Mouse (Mus musculus) midbrain, embryonic 14.5 days (tissue): Measurements from ENCODE around the gene Gm21981. TPM values are rescaled to one million over a fixed set of nuclear protein-coding genes. Genes with fewer than 3 reads are reported as not detected.
A peak's percentile ranks its signal among the peaks of the same experiment; 100 is the strongest.

Source experiments
- ATAC-seq: fragments of 200-750 bp; cut with Nextera tagmentation; 2 replicates; pipeline ENCODE4 v1.8.0; 2017; ENCODE audit warnings: moderate number of reproducible peaks, moderate library complexity; ENCODE audit not compliant: low FRiP score, low TSS enrichment
- DNase-seq: peaks from one replicate; pipeline ENCODE4 v3.0.0-alpha.2; 2015
- H3K27ac ChIP-seq: fragments of 300-500 bp; sonication (generic); replicated peaks from 2 replicates; pipeline ENCODE4 v1.5.1; 2014; ENCODE audit warnings: mild to moderate bottlenecking, low read depth, low read length, moderate library complexity
- H3K27me3 ChIP-seq: fragments of 300-500 bp; sonication (generic); 2 replicates; pipeline ENCODE4 v1.6.1; 2014; ENCODE audit warnings: low read length, control low read depth, mixed read lengths; ENCODE audit not compliant: control insufficient read depth, insufficient read depth
- H3K36me3 ChIP-seq: fragments of 300-500 bp; sonication (generic); 2 replicates; pipeline ENCODE4 v1.6.1; 2014; ENCODE audit warnings: low read length, control low read depth; ENCODE audit not compliant: control insufficient read depth, insufficient read depth
- H3K4me1 ChIP-seq: fragments of 300-500 bp; sonication (generic); 2 replicates; pipeline ENCODE4 v1.6.1; 2014; ENCODE audit warnings: mild to moderate bottlenecking, antibody characterized with exemption, low read length, control low read depth; ENCODE audit not compliant: control insufficient read depth, insufficient read depth
- H3K4me2 ChIP-seq: fragments of 300-500 bp; sonication (generic); 2 replicates; pipeline ENCODE4 v1.6.1; 2014; ENCODE audit warnings: mild to moderate bottlenecking, low read length, moderate library complexity
- H3K4me3 ChIP-seq: fragments of 300-500 bp; sonication (generic); replicated peaks from 2 replicates; pipeline ENCODE4 v1.5.1; 2014; ENCODE audit warnings: low read depth, low read length
- H3K9ac ChIP-seq: fragments of 300-500 bp; sonication (generic); replicated peaks from 2 replicates; pipeline ENCODE4 v1.6.1; 2014; ENCODE audit warnings: mild to moderate bottlenecking, low read length, moderate library complexity
- H3K9me3 ChIP-seq: fragments of 300-500 bp; sonication (generic); 2 replicates; pipeline ENCODE4 v1.6.1; 2016; ENCODE audit warnings: low read length, control low read depth, mixed read lengths; ENCODE audit not compliant: control insufficient read depth
- WGBS: fragments of 180-500 bp; shearing (Covaris S2); extraction: QIAGEN DNeasy Blood & Tissue Kit; methylation state at CpG from one replicate; pipeline ENCODE4 v1.1.7; 2014; 5-methylcytosine and 5-hydroxymethylcytosine counted together
- polyA plus RNA-seq: library from polyadenylated mRNA; unstranded; fragments of >200 nt; fragmentation: Nextera tagmentation; extraction: Ambion mirVana; gene quantifications from 2 replicates; pipeline ENCODE4 v1.2.1, GENCODE M21; 2014

The Gm21981 gene
- polyA plus RNA-seq, 1 experiment from 2014 or later, result 5.4 TPM

GRCm38 (mm10) chr17:47707961-47708360 lies 13.7 kb upstream of the Gm21981 start:
- H3K4me1 ChIP-seq, result no peaks in the 10 kb centered on the region
- H3K9ac ChIP-seq, result no peak overlapping the region
- ATAC-seq (no peak), DNase-seq (no peak)
- 0 out of 2 replicates have a peak, but pooled peaks cover under 1% of the 10 kb centered on the region for H3K27me3 ChIP-seq
- H3K36me3 ChIP-seq, result peaks cover 17% of the 10 kb centered on the region
- no peak overlapping the region for H3K27ac ChIP-seq
- 88% methylated on average over 3 of the region's 3 CpGs for WGBS
- no peak overlapping the region for H3K4me3 ChIP-seq
- no peak overlapping the region for H3K4me2 ChIP-seq
- H3K9me3 ChIP-seq, result no peaks in the 10 kb centered on the region

GRCm38 (mm10) chr17:47706196-47706595 lies 11.9 kb upstream of the Gm21981 start:
- ATAC-seq (no peak), DNase-seq (no peak)
- H3K27me3 ChIP-seq, result 0 out of 2 replicates have a peak, but pooled peaks cover 3% of the 10 kb centered on the region
- peaks cover 35% of the 10 kb centered on the region for H3K36me3 ChIP-seq
- no peak overlapping the region for H3K9ac ChIP-seq
- no peak overlapping the region for H3K4me3 ChIP-seq
- H3K9me3 ChIP-seq, result no peaks in the 10 kb centered on the region
- H3K4me2 ChIP-seq, result no peak overlapping the region
- no peaks in the 10 kb centered on the region for H3K4me1 ChIP-seq
- no peak overlapping the region for H3K27ac ChIP-seq
- WGBS, result 81% methylated on average over 1 of the region's 1 CpGs

GRCm38 (mm10) chr17:47704692-47705091 lies 10.4 kb upstream of the Gm21981 start:
- no peak overlapping the region for H3K4me2 ChIP-seq
- no peak for DNase-seq
- H3K27ac ChIP-seq, result no peak overlapping the region
- H3K9ac ChIP-seq, result no peak overlapping the region
- WGBS, result 96% methylated on average over 4 of the region's 4 CpGs
- ATAC-seq, result no peak
- 0 out of 2 replicates have a peak, but pooled peaks cover 3% of the 10 kb centered on the region for H3K27me3 ChIP-seq
- H3K4me1 ChIP-seq, result no peaks in the 10 kb centered on the region
- H3K9me3 ChIP-seq, result no peaks in the 10 kb centered on the region
- H3K4me3 ChIP-seq, result no peak overlapping the region
- H3K36me3 ChIP-seq, result peaks cover 43% of the 10 kb centered on the region

GRCm38 (mm10) chr17:47703556-47703955 lies 9.3 kb upstream of the Gm21981 start:
- H3K9me3 ChIP-seq, result no peaks in the 10 kb centered on the region
- H3K36me3 ChIP-seq, result peaks cover 52% of the 10 kb centered on the region
- no peak overlapping the region for H3K4me2 ChIP-seq
- DNase-seq, result no peak
- H3K9ac ChIP-seq, result no peak overlapping the region
- 0 out of 2 replicates have a peak, but pooled peaks cover 3% of the 10 kb centered on the region for H3K27me3 ChIP-seq
- no peaks in the 10 kb centered on the region for H3K4me1 ChIP-seq
- no peak for ATAC-seq
- H3K4me3 ChIP-seq, result no peak overlapping the region
- no peak overlapping the region for H3K27ac ChIP-seq
- 37% methylated on average over 20 of the region's 20 CpGs for WGBS

- no peak for DNase-seq
- Histone ChIP-seq H3K36me3 (peaks cover 52% of the 10 kb centered on the region), H3K27me3 (0 out of 2 replicates have a peak, but pooled peaks cover 3% of the 10 kb centered on the region), H3K4me1 (no peaks in the 10 kb centered on the region), H3K9me3 (no peaks in the 10 kb centered on the region), H3K4me3 (no peak overlapping the region), H3K27ac (no peak overlapping the region), H3K9ac (no peak overlapping the region), H3K4me2 (no peak overlapping the region)
- ATAC-seq, result no peak
- WGBS, result 58% methylated on average over 28 of the region's 28 CpGs
These were observed 8.5 kb upstream of the Gm21981 start for GRCm38 (mm10) chr17:47702548-47703345.

- H3K9me3 ChIP-seq, result no peaks in the 10 kb centered on the region
- H3K4me1 ChIP-seq, result no peaks in the 10 kb centered on the region
- peaks cover 52% of the 10 kb centered on the region for H3K36me3 ChIP-seq
- H3K9ac ChIP-seq, result no peak overlapping the region
- no peak overlapping the region for H3K27ac ChIP-seq
- no peak for ATAC-seq
- H3K4me3 ChIP-seq, result no peak overlapping the region
- WGBS, result 72% methylated on average over 9 of the region's 9 CpGs
- H3K27me3 ChIP-seq, result 0 out of 2 replicates have a peak, but pooled peaks cover 3% of the 10 kb centered on the region
- DNase-seq, result peak; percentile 39
- no peak overlapping the region for H3K4me2 ChIP-seq
These were observed 7.5 kb upstream of the Gm21981 start for GRCm38 (mm10) chr17:47701793-47702192.

GRCm38 (mm10) chr17:47699055-47699454 lies 4.8 kb upstream of the Gm21981 start:
- Histone ChIP-seq H3K4me1 (0 out of 2 replicates have a peak, but pooled peaks cover 7% of the 10 kb centered on the region), H3K4me3 (no peak overlapping the region), H3K4me2 (no peak overlapping the region), H3K9ac (no peak overlapping the region), H3K36me3 (peaks cover 46% of the 10 kb centered on the region), H3K27ac (no peak overlapping the region), H3K27me3 (0 out of 2 replicates have a peak, but pooled peaks cover 3% of the 10 kb centered on the region), H3K9me3 (no peaks in the 10 kb centered on the region)
- DNase-seq, result no peak
- WGBS, result 85% methylated on average over 2 of the region's 2 CpGs
- no peak for ATAC-seq

GRCm38 (mm10) chr17:47698156-47698555 lies 3.9 kb upstream of the Gm21981 start:
- Histone ChIP-seq H3K9ac (no peak overlapping the region), H3K4me2 (no peak overlapping the region), H3K27me3 (0 out of 2 replicates have a peak, but pooled peaks cover 3% of the 10 kb centered on the region), H3K27ac (no peak overlapping the region), H3K9me3 (no peaks in the 10 kb centered on the region), H3K4me1 (0 out of 2 replicates have a peak, but pooled peaks cover 7% of the 10 kb centered on the region), H3K36me3 (peaks cover 37% of the 10 kb centered on the region), H3K4me3 (no peak overlapping the region)
- 89% methylated on average over 10 of the region's 10 CpGs for WGBS
- no peak for DNase-seq
- ATAC-seq, result no peak

GRCm38 (mm10) chr17:47695337-47695710 lies 1.1 kb upstream of the Gm21981 start:
- under 1% methylated on average over 23 of the region's 23 CpGs for WGBS
- DNase-seq (no peak), ATAC-seq (no peak)
- H3K9ac ChIP-seq, result peak overlapping the region; percentile 86
- no peaks in the 10 kb centered on the region for H3K9me3 ChIP-seq
- 0 out of 2 replicates have a peak, but pooled peaks cover 7% of the 10 kb centered on the region for H3K4me1 ChIP-seq
- peak overlapping the region; percentile 82 for H3K27ac ChIP-seq
- H3K4me2 ChIP-seq, result peak overlapping the region; percentile 63
- H3K4me3 ChIP-seq, result peak overlapping the region; percentile 70
- H3K27me3 ChIP-seq, result no peaks in the 10 kb centered on the region
- H3K36me3 ChIP-seq, result peaks cover 11% of the 10 kb centered on the region
